Mouse (Mus musculus) megakaryocyte progenitor cell, adult 5-6 weeks (primary cell): Measurements from ENCODE around the gene Yod1. TPM values are rescaled to one million over a fixed set of nuclear protein-coding genes. Genes with fewer than 3 reads are reported as not detected.

Experiments
- ATAC-seq: replicated peaks from 2 replicates; pipeline ENCODE4 v1.8.0; 2016; ENCODE audit warnings: mild to moderate bottlenecking, moderate TSS enrichment, inconsistent platforms; ENCODE audit not compliant: poor library complexity
- total RNA-seq, 2 experiments: library from RNA; stranded (forward) in 1 of 2; stranded (reverse) in 1 of 2; fragments of 157-497, 149-512 nt in 1 of 2; fragments of 200-1000 nt in 1 of 2; gene quantifications; 2 replicates each; pipeline versions ENCODE4 v1.2.3 to v1.2.4; 2015 to 2017

Yod1 gene
- total RNA-seq, 2 experiments from 2014 or later = 6.5 to 9.7 TPM

GRCm38 (mm10) chr1:130732706-130733658, 15.9 kb downstream of the Yod1 start:
- peak; percentile 48 for ATAC-seq

DNA sequence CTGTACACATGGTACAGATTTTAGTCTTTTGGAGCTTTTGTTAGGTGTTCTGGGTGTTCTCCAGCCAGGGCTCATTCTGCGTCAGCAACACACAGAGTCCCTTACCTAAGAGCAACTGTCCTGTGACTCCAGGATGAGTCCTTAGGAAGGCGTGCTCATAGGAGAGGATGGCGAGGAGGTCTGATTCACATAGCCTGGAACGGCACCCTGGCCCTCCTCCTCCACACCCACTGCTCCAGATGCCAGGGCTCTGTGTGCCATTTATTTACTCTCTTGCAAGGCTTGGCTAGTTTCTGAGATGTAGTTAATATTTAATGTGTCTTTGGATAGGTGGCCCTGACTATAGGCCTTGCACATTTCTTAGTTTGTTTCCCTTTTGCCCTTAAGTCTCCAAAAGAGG, 16.5 kb downstream of the Yod1 start:
- ATAC-seq = no peak

DNA sequence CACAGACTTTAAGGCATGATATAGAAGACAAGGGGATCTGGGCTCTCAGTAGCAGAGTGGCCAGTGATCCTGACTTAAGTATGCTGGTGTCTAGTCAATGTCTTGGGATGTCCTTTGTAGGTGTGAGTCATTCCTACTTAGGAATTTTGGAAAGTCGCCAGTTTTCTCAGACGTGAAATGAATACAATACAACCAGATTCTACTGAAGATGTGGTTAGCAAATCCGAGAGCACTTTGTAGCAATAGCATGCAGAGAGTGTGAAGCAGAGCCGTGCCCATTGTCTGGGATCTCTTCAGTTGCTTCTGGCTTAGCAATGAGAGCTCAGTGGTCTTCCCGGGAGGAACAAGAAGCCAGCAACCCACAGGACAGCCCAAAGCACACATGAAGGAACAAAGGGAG, 17.3 kb downstream of the Yod1 start:
- ATAC-seq = no peak

DNA sequence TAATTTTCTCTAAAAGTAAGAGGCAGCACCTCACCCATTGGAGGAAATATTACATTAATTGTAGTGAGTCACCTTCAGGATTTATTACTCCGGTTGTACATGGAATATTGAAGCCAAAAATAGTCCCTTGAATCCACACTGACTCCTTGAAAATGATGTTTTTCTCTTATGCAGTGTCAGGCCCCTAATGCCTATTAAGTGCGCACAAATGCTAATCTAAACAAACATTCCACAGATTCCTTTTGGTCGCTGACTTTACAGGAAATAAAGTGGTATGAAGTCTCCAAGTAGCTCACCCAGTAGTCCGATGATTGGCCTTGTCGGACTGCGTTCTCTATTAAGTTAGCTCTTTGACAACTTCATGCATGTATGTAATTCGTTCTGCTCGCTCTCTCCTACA, 17.7 kb downstream of the Yod1 start:
- ATAC-seq = no peak

DNA sequence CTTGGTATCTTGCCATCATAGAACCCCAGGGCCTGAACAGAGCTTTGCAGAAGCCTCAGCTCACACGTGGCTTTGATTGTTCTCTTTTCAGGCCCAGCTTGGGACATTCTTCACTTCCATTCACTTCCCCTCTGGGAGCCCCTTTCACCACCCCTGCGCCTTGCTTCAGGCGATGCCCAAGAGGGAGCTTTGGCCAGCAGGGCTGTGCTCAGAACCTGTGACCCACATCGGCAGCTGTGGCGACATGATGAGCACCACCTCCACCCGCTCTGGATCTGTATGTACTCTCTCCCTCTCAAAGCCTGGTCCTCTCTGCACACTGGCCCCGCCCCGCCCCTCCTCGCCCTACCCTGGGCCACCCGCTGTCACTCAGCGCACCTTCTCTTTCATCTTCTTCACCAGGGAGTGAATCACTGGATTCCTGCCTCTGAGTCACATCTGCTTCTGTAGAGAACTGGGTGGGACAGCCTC, 20.3 kb downstream of the Yod1 start:
- no peak for ATAC-seq

- no peak for ATAC-seq
These were observed 20.8 kb downstream of the Yod1 start for GRCm38 (mm10) chr1:130737916-130738315.

DNA sequence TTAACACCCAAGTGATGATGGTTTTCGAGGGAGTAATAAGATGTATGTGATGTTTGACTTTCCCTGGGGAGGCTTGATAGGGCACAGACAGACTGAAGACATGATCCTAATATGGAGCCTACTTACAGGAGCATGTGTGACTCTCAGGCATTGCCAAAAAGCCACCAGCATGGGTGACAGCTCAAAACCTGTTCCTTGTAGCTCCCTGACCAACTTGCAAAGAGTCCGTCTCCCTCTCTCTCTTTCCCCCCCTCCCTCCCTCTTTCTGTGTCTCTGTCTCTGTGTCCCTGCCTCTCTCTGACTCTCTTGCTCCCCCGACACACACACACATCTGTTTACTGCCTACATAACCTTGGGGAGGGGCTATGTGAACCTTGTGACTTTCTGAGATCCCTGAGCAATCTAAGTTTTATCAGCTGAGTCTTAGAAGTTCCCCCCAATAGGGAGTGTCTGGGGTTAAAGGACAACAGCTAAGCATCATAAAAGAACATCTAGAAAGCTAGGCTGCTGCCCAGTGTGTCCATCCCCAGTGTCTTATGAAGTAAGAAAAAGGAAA, 21.5 kb downstream of the Yod1 start:
- no peak for ATAC-seq

DNA sequence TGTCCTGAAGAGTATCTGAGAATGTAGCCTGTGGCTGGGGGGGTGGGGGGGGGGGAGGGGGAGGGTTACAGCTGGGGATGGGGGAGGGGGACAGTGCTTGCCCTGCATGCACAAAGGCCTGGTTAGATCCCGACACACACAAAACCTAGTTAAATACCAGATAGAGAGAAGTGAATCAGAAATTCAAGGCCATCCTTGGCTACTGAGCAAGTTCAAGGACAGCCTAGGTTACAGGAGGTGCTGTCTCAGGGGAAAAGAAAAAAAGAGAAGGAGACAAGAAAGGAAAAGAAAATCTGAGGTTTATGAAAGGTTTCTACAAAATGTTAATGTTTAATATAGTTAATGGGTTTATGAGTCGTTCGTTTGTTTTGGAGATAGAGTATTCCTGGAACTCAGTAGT, 22.5 kb downstream of the Yod1 start:
- no peak for ATAC-seq

GRCm38 (mm10) chr1:130740227-130740648, 23.1 kb downstream of the Yod1 start:
- ATAC-seq = no peak

GRCm38 (mm10) chr1:130740781-130741720, 23.9 kb downstream of the Yod1 start:
- ATAC-seq = peak; percentile 85

DNA sequence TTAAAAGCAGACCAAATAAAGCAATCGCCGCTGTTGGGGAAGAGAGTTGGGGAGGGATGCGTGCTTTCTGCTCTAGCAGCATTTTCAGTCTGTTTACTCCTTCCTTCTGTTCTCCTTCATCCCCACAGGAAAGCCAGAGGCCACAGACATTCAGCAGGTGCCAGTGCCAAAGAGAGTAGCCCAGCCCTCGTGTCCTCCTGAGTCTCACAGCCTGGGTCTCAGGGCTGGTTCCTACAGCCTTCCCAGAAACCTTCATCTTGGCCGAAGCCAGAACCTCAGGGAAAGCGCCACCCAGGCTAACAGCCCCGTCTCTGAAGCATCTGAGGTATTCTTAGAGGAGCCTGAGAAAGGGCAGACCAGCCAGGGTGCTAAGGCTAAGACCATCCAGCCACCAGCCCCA, 25.1 kb downstream of the Yod1 start:
- ATAC-seq = no peak

DNA sequence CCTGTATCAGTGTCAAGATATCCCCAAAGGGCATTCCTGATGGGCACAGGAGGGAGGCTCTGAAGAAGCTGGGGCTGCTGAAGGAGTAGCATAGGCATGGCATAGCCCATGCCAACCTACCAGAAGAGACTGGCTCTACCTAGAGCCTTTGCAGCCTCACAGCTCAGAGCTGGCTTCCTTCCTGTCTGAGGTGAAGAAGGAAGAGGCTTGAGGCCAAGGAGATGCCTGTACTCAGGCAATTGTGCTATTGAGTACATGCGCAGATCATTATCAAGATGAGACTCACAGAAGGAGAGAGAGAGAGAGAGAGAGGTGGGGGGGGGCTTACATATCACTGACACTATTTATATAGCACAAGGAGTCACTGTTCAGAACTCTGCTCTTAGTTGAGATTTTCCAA, 26.6 kb downstream of the Yod1 start:
- no peak for ATAC-seq

GRCm38 (mm10) chr1:130744217-130744616, 27.1 kb downstream of the Yod1 start:
- ATAC-seq = no peak

- ATAC-seq = no peak
These were observed 27.8 kb downstream of the Yod1 start for GRCm38 (mm10) chr1:130744961-130745360.

DNA sequence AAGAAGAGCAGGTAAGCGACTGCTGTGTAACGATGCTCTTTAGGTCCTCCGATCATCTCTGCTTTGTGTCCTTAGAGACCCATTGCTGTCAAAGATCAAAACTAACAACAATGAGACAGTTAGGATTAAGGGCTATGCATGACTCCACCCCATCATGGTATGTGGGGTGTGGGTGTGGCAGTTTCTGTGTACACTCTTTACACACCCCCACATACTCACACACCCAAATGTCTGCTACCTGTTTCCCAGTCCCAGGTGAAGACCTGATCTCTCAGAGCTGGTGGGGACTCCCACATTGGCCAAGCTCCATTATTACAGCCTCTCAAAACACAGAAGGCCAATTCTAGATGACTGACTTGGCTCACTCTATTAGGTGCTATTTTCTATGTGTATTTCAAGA, 28.5 kb downstream of the Yod1 start:
- no peak for ATAC-seq

GRCm38 (mm10) chr1:130746819-130747218, 29.7 kb downstream of the Yod1 start:
- peak; percentile 41 for ATAC-seq

DNA sequence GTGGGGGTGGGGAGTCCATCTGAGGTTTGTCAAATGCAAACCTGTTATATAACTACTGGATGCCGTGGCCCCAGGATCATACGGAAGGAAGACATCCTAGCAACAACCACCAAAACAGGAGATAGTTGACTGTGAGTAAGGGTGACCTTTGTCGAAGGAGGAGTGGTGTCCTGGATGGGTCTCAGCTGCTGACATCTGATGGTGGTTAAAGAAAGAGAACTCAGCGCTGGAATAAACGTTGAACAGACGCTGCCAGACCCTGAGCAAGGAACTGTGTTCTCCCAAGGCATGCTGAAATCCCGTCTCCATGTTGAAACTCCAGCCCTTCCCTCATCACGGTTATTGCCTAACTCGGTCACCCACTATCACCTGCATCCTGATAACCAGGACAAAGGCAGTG, 42.6 kb downstream of the Yod1 start:
- ATAC-seq = no peak

DNA sequence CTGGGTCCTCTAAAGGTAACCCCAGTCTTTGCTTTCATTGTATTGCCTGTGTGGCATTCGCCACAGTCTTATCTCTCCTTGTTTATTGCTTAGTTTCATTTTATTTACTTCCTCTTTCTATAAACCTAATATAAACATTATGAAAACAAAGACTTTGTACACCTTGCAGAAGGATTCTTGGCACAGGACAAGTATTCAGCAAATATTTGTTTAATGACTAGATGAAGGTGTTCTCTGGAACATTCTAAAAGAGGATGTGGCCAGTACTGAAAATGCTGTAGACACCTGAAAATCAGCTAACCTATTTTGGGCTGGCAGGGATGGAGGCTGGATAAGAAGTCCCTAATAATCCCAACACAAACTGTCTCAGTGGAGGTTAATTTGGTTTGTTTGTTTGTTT, 44.5 kb downstream of the Yod1 start:
- no peak for ATAC-seq

- no peak for ATAC-seq
These were observed 45.1 kb downstream of the Yod1 start for GRCm38 (mm10) chr1:130762045-130762760.

DNA sequence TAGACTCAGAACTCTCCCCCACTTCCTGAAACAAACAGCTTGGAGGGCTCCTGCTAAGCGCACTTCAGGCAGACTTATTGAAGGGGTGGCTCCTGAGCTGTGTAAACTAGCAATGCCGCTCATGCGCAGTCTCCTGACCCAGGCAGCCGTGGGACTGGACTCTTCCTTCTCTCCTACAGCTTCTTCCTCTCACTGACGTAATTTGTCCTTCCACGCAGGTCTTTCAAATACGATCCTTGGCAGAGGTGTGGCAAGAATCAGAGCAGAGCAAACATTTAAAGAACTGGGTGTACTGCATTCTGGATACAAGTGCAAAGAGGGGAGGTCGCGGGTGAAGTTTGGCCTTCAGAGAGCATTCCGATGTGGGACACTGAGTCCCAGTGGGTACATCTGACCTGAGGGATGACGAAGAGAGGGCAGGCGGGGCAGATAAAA, 46.9 kb downstream of the Yod1 start:
- peak; percentile 47 for ATAC-seq
